Mouse (Mus musculus) gastrocnemius, postnatal 25 days (tissue): ENCODE results near the gene Lrat. TPM values are rescaled to one million over a fixed set of nuclear protein-coding genes. Genes with fewer than 3 reads are reported as not detected.

ENCODE experiments used
- DNase-seq: peaks from one replicate; pipeline ENCODE4 v3.0.0; 2022
- long read RNA-seq, 2 experiments: library from polyadenylated mRNA; stranded (forward); transcript quantifications; one replicate each; pipeline ENCODE4 v2.0.0; 2021
- total RNA-seq, 2 experiments: library from RNA; stranded (reverse); gene quantifications; 1 replicate in 1 of 2; 2 replicates in 1 of 2; pipeline ENCODE4 v1.2.3; 2021

Lrat gene
- under 1 TPM; 0.05 to 0.08 TPM for total RNA-seq
- long read RNA-seq, experiment 1 = 0 reads
- long read RNA-seq, experiment 2, partial matches to known transcripts = 0 of 1 reads
- long read RNA-seq, experiment 2, other reads (novel, unspliced or antisense) = 1 of 1 reads

- no peak for DNase-seq
Measured at GRCm38 (mm10) chr3:82903613-82904205, at the start of gene Lrat. Gene Lrat (minus strand): TSS chr3:82903973.

GRCm38 (mm10) chr3:82952173-82952962 is 48.6 kb upstream of the Lrat start:
- DNase-seq = no peak

- no peak for DNase-seq
Measured at GRCm38 (mm10) chr3:82950639-82951038, 46.9 kb upstream of the Lrat start.

GRCm38 (mm10) chr3:82950208-82950607 is 46.4 kb upstream of the Lrat start:
- no peak for DNase-seq

GRCm38 (mm10) chr3:82946375-82947107 is 42.8 kb upstream of the Lrat start:
- DNase-seq = no peak

- DNase-seq = no peak
Measured at GRCm38 (mm10) chr3:82927917-82928316, 24.1 kb upstream of the Lrat start.

GRCm38 (mm10) chr3:82915632-82916031 is 11.9 kb upstream of the Lrat start:
- DNase-seq = no peak

- no peak for DNase-seq
Measured at GRCm38 (mm10) chr3:82908671-82909070, 4.9 kb upstream of the Lrat start.

GRCm38 (mm10) chr3:82904211-82904908 is 587 bp upstream of the Lrat start:
- no peak for DNase-seq

GRCm38 (mm10) chr3:82902757-82903612 is 788 bp downstream of the Lrat start:
- DNase-seq = no peak

GRCm38 (mm10) chr3:82888842-82889241 is 14.9 kb downstream of the Lrat start:
- DNase-seq = no peak

- DNase-seq = no peak
Measured at GRCm38 (mm10) chr3:82877258-82877657, 26.5 kb downstream of the Lrat start.

- peak; percentile 83 for DNase-seq
Measured at GRCm38 (mm10) chr3:82876372-82876739, 27.4 kb downstream of the Lrat start, which contains the start of gene Rbm46. Gene Rbm46 (minus strand): TSS chr3:82876483.

GRCm38 (mm10) chr3:82875671-82876371 is 28.0 kb downstream of the Lrat start:
- no peak for DNase-seq

GRCm38 (mm10) chr3:82857414-82858077 is 46.2 kb downstream of the Lrat start:
- DNase-seq = no peak

Other genes with a start within 250 kb of the Lrat start
- gene Rbm46, start 27.5 kb downstream of the Lrat start, total RNA-seq = under 1 TPM; 0.20 to 0.27 TPM
- not detected for gene Fgg, start 103.8 kb upstream of the Lrat start, total RNA-seq
- not detected for gene Fga, start 122.1 kb upstream of the Lrat start, total RNA-seq
- gene Fgb, start 145.9 kb upstream of the Lrat start, total RNA-seq = not detected
- gene Plrg1, start 151.5 kb upstream of the Lrat start, total RNA-seq = 10 to 100 TPM; 18.6 to 20.1 TPM
- 1 to 10 TPM in 1 of 2 experiments, under 1 TPM in 1; 0.67 to 1.8 TPM for gene Dchs2, start 224.0 kb upstream of the Lrat start, total RNA-seq